Mouse (Mus musculus): ENCODE data around the gene Ccdc188. TPM values are rescaled to one million over a fixed set of nuclear protein-coding genes. Genes with fewer than 3 reads are reported as not detected.

The Ccdc188 gene
- polyA plus RNA-seq, 1 experiment, result not detected

DNA sequence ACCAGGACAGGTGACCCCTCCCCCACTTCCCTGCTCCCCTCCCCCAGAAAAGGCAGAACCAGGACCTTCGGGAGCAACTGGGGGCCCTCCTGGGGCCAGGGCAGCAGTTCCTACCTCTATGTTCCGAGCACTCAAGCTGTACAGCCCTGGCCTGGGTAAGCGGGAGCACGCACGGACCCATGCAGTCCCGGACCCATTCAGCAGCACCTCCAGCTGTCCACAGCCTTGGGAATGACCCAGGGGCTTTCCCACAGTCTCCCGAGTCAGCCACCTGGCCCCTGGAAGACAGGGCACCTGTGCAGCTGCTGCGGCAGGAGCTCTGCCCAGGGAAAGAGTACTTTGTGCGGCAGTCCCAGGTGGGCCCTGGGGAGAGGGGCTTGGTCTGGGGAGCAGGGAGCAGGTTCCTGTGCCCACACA is 909 bp downstream of the Ccdc188 start:
- TF ChIP-seq CTCF (IDR thresholded peaks at IDR 0.05; ENCODE audit: extremely low read depth, insufficient read length, insufficient replicate concordance, low read depth, low read length), result no peak
- no peak for TF ChIP-seq POLR2A (IDR thresholded peaks at IDR 0.05; ENCODE audit: low read depth, low read length)
- WGBS, result 69% methylated on average over 9 of the region's 9 CpGs
- Histone ChIP-seq H3K36me3 (ENCODE audit: control insufficient read depth, insufficient read depth, low read length) (no peaks in the 10 kb centered on the region), H3K4me1 (ENCODE audit: control insufficient read depth, insufficient read depth, insufficient read length, low read length) (no peaks in the 10 kb centered on the region), H3K27me3 (ENCODE audit: control insufficient read depth, insufficient read depth, low read length) (no peaks in the 10 kb centered on the region), H3K4me3 (ENCODE audit: low read depth, low read length) (no peak overlapping the region), H3K27ac (ENCODE audit: insufficient read depth, low read depth, low read length) (no peak overlapping the region)

DNA sequence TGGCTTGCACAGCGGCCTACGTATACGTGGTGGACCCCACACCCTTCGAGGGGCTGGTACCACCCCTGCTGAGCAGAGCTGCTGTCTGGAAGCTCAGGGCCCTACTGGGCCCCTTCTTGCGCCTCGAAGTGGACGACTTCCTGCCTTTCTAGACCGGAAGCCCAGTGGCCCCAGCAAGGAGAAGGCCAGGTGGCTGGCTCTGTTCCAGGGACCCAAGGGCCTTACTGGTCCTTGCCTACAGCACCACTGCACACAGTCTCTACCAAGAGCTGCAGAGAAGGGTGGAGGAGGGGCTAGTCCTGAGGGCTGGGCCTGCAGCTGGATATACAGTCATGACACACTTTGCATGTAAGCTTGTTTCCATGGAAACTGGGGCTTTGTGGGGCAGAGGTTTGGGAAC is 2.3 kb downstream of the Ccdc188 start:
- 45% methylated on average over 8 of the region's 8 CpGs for WGBS
- TF ChIP-seq POLR2A (IDR thresholded peaks at IDR 0.05; ENCODE audit: low read depth, low read length), result no peak
- TF ChIP-seq CTCF (IDR thresholded peaks at IDR 0.05; ENCODE audit: extremely low read depth, insufficient read length, insufficient replicate concordance, low read depth, low read length), result no peak

DNA sequence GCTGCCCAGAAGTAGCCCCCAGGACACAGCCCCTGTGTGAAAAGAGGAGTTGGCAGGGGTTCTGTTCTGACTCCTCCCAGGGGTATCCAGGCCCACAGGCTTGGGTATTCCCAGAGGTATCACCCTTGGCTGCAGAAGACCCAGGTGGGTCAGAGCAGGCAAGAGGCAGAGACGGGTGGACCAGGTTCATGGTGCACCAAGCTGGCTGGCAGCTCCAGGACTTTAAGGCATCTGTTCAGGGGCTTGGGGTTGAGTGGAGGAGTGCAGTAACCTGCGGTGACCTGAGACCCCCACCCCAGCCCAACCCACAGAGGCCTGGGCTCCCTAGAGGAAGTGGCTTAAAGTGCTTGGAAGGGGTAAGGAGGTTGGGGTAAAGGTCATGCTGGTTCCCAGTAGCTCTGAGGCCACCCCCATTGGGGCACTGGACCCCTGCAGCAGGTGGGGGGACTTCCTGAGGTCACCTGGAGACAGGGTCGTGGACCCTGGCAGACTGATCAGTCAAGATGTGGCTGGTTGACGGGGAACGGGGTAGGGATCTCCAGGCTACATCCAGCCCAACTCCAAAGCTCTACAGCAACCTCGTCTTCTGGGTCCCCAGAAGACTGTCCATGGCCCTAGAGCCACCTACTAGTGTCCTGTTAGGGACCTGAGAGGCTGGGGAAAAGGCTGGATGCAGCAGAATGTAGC is 3.3 kb downstream of the Ccdc188 start:
- Histone ChIP-seq H3K27me3 (ENCODE audit: control insufficient read depth, insufficient read depth, low read length) (no peaks in the 10 kb centered on the region), H3K4me3 (ENCODE audit: low read depth, low read length) (no peak overlapping the region), H3K4me1 (ENCODE audit: control insufficient read depth, insufficient read depth, insufficient read length, low read length) (no peaks in the 10 kb centered on the region), H3K27ac (ENCODE audit: insufficient read depth, low read depth, low read length) (no peak overlapping the region), H3K36me3 (ENCODE audit: control insufficient read depth, insufficient read depth, low read length) (no peaks in the 10 kb centered on the region)
- WGBS, result 82% methylated on average over 6 of the region's 6 CpGs
- TF ChIP-seq CTCF (IDR thresholded peaks at IDR 0.05; ENCODE audit: extremely low read depth, insufficient read length, insufficient replicate concordance, low read depth, low read length) (no peak), POLR2A (IDR thresholded peaks at IDR 0.05; ENCODE audit: low read depth, low read length) (no peak)

More for the DNA sequence above, 2.3 kb downstream of the Ccdc188 start:
- Histone ChIP-seq H3K36me3 (ENCODE audit: control insufficient read depth, insufficient read depth, low read length) (no peaks in the 10 kb centered on the region), H3K4me1 (ENCODE audit: control insufficient read depth, insufficient read depth, insufficient read length, low read length) (no peaks in the 10 kb centered on the region), H3K4me3 (ENCODE audit: low read depth, low read length) (no peak overlapping the region), H3K27me3 (ENCODE audit: control insufficient read depth, insufficient read depth, low read length) (no peaks in the 10 kb centered on the region), H3K27ac (ENCODE audit: insufficient read depth, low read depth, low read length) (no peak overlapping the region)

DNA sequence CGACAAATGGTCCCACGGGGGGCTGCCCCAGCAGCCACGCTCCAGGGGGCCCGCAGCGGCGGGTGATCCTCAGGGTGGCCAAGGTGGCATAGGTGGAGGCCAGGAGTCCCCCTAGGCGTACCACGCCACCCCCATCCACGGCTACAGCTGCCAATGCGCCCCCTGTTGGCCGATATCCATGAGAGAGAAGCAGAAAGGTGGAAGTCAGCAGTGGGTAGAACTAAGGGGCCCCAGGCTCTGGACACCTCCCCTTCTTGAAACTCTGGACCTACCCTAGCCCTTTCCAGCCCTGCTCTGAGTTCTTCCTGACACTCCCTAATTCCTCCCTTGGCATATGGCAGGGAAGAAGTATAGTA is 3.8 kb downstream of the Ccdc188 start:
- WGBS, result 68% methylated on average over 11 of the region's 11 CpGs
- no peaks in the 10 kb centered on the region for H3K27me3 ChIP-seq (ENCODE audit: control insufficient read depth, insufficient read depth, low read length)
- no peak overlapping the region for H3K27ac ChIP-seq (ENCODE audit: insufficient read depth, low read depth, low read length)
- no peaks in the 10 kb centered on the region for H3K4me1 ChIP-seq (ENCODE audit: control insufficient read depth, insufficient read depth, insufficient read length, low read length)
- no peak overlapping the region for H3K4me3 ChIP-seq (ENCODE audit: low read depth, low read length)
- H3K36me3 ChIP-seq (ENCODE audit: control insufficient read depth, insufficient read depth, low read length), result no peaks in the 10 kb centered on the region
- TF ChIP-seq POLR2A (IDR thresholded peaks at IDR 0.05; ENCODE audit: low read depth, low read length) (no peak), CTCF (IDR thresholded peaks at IDR 0.05; ENCODE audit: extremely low read depth, insufficient read length, insufficient replicate concordance, low read depth, low read length) (peak; percentile 21; the same call in 1 of the 2 replicates)

DNA sequence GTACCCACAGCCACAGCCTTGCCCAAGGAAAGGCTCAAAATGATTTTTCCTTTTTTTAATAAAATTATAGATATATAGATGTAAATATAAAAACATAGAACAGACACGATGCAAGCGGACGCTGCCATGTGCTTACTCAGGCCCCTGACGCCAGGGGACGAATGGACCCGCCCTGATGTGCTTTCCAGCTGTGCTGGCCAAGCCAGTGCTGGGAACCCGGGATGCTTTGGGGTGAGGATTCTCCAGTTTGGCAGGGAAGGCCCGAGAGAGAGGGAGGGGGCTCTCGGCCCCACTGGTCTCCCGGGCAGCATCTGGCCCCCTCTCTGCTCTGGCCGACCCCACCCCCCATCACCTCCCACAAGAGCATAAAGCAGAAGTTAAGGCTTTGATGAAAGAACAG is 4.5 kb downstream of the Ccdc188 start:
- no peaks in the 10 kb centered on the region for H3K4me1 ChIP-seq (ENCODE audit: control insufficient read depth, insufficient read depth, insufficient read length, low read length)
- H3K4me3 ChIP-seq (ENCODE audit: low read depth, low read length), result no peak overlapping the region
- TF ChIP-seq POLR2A (IDR thresholded peaks at IDR 0.05; ENCODE audit: low read depth, low read length) (no peak), CTCF (IDR thresholded peaks at IDR 0.05; ENCODE audit: extremely low read depth, insufficient read length, insufficient replicate concordance, low read depth, low read length) (no peak)
- 86% methylated on average over 11 of the region's 11 CpGs for WGBS
- no peaks in the 10 kb centered on the region for H3K27me3 ChIP-seq (ENCODE audit: control insufficient read depth, insufficient read depth, low read length)
- no peaks in the 10 kb centered on the region for H3K36me3 ChIP-seq (ENCODE audit: control insufficient read depth, insufficient read depth, low read length)
- no peak overlapping the region for H3K27ac ChIP-seq (ENCODE audit: insufficient read depth, low read depth, low read length)

DNA sequence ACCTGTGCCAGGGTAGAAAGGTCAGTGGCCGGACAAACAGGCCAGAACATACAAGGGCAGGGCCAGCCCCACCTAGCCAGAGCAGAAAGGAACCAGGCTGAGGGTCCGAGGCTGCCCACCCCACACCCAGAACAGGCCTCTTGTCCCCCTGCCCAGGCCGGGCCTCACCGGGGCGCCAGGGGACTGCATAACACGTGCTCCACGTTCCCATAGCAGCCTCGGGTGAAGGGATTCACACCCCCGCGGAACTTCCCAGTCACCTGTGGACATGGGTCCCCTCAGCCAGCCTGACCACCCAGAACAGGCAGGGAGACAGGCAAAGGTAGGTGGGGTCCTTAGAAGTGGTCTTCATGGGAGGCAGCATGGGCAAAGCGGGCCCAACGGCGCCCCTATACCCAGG is 9.5 kb downstream of the Ccdc188 start:
- no peaks in the 10 kb centered on the region for H3K27me3 ChIP-seq (ENCODE audit: control insufficient read depth, insufficient read depth, low read length)
- no peaks in the 10 kb centered on the region for H3K36me3 ChIP-seq (ENCODE audit: control insufficient read depth, insufficient read depth, low read length)
- TF ChIP-seq POLR2A (IDR thresholded peaks at IDR 0.05; ENCODE audit: low read depth, low read length) (no peak), CTCF (IDR thresholded peaks at IDR 0.05; ENCODE audit: extremely low read depth, insufficient read length, insufficient replicate concordance, low read depth, low read length) (no peak)
- no peaks in the 10 kb centered on the region for H3K4me1 ChIP-seq (ENCODE audit: control insufficient read depth, insufficient read depth, insufficient read length, low read length)
- H3K27ac ChIP-seq (ENCODE audit: insufficient read depth, low read depth, low read length), result no peak overlapping the region
- 95% methylated on average over 13 of the region's 13 CpGs for WGBS
- H3K4me3 ChIP-seq (ENCODE audit: low read depth, low read length), result no peak overlapping the region

DNA sequence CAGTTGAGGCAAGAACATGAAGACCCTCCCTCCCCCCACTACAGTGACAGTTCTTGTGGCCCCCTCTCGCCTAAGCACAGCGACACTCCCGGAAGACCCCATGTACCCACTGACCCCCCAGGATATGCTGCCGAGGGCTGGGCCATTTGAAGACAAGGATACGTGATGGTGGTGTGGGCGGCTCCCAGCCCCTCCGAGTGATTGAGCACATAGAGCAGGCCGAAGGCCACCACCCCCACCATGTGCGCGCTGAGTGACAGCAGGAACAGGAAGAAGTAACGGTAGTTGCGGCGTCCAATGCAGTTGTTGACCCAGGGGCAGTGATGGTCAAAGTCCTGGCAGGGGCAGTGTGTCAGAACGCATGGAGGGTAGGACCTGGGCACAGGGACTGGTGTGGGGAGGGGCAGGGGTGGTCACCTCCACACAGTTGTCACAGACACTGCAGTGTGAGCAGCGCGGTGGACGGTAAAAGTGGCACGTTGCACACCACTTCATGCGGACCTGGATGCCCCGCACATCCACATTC is 10.3 kb downstream of the Ccdc188 start:
- Histone ChIP-seq H3K27me3 (ENCODE audit: control insufficient read depth, insufficient read depth, low read length) (no peaks in the 10 kb centered on the region), H3K4me1 (ENCODE audit: control insufficient read depth, insufficient read depth, insufficient read length, low read length) (no peaks in the 10 kb centered on the region), H3K4me3 (ENCODE audit: low read depth, low read length) (no peak overlapping the region), H3K27ac (ENCODE audit: insufficient read depth, low read depth, low read length) (no peak overlapping the region), H3K36me3 (ENCODE audit: control insufficient read depth, insufficient read depth, low read length) (no peaks in the 10 kb centered on the region)
- 93% methylated on average over 20 of the region's 20 CpGs for WGBS
- TF ChIP-seq CTCF (IDR thresholded peaks at IDR 0.05; ENCODE audit: extremely low read depth, insufficient read length, insufficient replicate concordance, low read depth, low read length), result no peak
- no peak for TF ChIP-seq POLR2A (IDR thresholded peaks at IDR 0.05; ENCODE audit: low read depth, low read length)
